Mouse (Mus musculus): ENCODE measurements at regions not wholly inside any gene's neighbourhood (a gene's known extent, or its start where the extent isn't known, plus 50 kb on each side); places are given as distances from the start of the nearest gene placed in this dataset.

DNA sequence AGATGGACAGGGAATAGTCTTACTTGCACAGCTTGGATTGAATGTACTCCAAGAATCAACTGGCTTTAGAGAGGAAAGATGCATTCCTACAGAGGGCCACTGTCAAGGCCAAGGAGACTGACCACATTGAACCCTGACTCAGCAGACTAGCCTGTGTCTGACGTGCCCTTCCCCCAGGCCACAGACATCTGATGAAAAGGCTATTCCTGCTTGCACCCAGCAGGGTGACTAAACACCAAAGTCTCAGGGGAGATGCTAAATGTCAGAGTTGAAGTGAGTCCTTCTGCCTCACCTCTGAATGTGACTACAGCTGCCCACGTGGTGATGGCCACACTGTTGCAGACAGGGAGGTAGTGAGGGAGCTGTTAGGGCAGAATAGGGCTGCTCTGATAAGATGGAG, 140.2 kb upstream of the Fggy start:
- peak; percentile 41 for DNase-seq

DNA sequence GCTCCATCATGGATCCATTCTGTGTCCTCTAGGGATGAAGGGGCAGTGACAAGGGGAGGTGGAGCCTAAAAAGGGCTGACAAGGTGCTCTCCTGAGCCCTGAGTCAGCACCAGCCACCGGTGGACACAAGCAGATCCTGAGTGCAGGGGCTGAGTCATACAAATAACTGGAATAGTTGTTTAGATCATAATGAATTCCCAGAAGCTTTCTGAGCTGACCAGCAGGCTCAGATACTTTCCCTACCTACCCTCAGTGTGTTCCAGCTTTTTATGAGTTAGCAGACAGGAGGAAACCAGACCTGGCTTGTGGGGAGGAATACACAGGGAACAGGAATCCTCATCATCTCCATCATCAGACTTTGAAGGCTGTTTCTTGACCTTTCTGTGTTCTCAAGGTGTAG, 130.7 kb upstream of the Fggy start:
- no peak for DNase-seq

DNA sequence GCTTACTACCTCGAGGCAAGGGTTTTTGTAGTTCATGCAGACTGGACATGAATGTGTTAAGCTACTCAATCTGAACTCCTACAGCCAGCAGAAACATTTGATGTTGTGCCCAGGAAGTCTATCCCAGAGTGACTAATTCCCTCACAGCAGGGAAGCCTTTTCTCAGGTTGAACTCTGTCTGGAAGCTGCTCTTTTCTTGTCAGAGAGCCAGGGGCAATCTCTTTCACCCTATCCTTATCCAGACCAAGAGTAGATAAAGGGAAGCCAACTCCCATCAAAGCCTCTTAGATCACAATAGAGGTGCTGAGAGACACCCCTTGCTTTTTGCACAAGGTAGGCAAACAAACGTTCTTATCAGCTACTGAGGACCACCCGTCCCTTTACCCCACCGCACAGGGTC, 122.8 kb upstream of the Fggy start:
- DNase-seq, result no peak

DNA sequence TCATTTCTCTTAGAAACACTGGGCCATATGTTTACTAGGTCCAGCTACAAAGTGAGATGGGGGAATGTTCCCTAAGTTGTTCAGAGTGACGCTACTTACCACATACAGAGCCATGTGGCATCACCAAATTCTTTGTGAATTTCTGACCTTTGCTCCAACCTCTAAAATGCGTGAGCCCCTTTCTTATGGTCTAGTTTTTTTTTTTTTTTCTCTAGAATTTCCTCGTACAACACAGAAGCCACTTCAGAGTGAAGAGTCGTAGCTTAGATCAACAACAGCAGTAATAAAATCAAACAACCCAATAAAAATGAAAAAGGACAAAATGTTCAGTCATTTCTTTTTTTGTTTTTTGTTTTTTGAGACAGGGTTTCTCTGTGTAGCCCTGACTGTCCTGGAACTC, 122.2 kb upstream of the Fggy start:
- DNase-seq, result no peak

DNA sequence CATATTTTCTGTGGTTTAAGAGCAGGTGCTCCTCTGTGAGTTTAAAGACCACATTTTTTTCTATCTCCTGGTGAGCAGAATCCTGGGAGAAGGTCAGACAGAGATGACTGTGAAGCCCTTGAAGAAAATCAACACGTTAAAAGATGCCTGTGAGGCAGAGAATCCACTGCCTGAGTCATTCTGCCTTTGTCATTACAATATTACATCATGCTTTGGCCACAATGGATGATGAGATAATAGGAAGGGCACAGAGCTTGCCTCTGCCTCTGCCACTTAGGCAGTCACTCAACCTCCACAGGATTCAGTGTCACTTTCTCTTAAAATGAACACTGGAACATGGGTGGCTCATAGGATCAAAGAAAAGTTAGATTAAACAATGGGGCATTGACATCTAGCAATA, 117.5 kb upstream of the Fggy start:
- DNase-seq, result no peak

DNA sequence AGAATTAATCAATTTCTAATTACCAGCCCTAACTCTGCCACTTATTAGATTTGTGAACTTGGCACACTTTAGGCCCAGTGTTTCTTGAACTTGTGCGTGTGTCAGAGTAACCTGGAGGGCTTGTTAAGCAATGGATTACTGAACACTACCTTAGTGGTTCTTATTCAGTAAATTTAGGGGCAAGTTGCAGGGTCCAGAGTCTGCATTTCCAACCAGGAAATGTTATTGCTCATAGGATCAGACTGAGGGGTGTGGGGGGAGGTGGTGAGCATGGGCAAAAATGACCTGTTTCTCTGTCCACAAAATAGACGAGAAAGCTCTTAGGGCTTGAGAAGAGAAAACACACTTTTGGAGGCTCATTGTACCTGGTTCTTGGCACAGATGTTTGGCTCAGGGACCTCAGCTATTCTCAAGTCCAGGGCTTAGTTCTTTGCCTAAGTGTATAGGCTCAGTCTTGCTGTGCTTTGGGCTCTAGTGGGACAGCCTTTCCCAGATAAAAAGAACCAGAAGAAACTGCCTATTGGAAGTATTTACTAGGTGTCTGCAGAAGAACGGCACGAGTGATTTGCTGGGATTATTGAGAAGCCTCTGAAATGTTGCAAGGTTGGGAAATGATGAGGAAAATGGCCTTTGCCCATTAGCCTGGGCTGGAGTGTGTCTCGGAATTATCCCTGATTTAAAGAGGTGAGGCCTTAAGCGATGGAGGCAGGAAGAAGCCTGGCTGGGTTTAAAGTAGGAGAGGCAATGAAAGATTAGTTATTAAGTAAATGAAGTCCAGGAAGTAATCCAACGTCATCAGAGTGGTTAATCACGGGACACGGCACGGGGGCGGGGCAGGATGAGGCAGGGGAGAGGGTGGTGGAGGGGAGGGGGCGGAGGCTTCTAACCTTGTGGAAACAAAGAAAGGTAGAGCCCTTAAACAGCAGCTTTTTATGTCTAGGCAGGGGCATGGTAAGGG, 113.2 kb upstream of the Fggy start:
- DNase-seq, result peak; percentile 88

DNA sequence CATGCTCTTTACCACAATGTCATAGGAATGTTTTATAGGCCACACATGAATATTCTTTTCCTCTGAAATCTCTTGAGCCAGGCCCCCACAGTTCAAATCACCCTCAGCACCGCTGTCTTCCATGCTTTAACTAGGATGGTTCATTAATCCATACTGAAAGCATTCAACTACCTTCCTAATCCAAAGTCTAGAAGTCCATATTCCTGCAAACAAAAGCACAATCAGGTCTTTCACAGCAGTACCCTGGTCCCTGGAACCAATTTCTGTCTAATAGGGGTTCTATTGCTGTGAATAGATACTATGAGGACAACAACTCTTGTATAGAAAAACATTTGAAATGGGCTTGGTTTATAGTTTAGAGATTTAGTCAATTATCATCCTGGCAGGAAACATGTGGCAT, 107.0 kb upstream of the Fggy start:
- DNase-seq, result no peak

DNA sequence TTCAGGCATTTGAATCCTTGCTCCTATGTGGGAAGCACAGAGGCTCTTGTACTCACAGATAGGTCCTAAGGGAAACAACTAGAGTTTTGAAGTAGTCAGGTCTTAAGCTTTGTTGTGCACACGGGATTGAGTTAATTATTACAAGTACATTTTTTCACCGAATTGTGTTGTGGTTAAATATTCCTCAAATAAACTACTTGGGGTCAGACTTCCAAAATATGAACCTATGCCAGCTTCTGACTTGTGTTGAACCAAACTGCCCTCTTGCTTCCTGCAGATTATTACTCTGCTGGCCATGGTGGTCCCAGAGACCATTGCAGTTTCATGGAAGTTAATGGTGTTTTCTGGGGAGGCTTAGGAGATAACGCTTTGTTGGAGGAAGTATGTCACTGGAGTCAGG, 105.5 kb upstream of the Fggy start:
- peak; percentile 33 for DNase-seq

DNA sequence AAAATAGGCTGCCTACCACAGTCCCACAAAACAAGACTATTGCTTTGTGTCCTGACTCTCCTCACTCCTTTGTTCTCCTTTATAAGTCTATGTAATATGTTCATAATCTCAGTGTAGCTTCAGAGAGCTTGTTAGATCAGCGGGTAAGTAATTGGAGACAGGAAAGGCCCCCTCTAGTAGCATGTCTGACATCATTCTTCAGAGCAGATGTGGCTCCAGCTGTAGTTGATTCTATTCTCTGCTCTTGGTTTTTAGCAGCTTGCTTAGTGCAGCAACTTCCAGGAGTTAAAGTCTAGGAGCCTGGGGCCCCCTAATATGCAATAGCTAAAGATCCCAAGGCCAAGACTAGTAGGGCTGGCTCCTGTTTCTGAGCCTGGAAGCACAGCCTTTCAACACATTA, 101.0 kb upstream of the Fggy start:
- no peak for DNase-seq

DNA sequence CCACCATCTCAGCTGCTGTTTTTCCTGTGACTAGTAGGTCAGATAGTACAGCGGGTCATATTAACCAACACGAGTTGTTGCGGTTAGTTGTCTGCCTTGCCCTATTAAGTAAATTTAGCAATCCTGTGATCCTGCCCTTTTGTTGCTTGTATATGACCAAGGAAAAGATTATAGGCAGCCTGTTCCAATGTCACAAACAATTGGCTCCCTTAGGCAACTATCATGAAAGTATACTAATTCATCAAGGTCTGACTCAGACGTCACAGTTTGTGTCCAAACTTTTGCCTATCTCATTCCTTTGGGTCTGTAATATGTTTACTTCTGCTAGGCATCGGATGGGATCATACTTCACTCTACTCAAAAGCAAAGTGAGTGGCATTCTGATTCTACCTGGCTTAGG, 100.4 kb upstream of the Fggy start:
- DNase-seq, result no peak

DNA sequence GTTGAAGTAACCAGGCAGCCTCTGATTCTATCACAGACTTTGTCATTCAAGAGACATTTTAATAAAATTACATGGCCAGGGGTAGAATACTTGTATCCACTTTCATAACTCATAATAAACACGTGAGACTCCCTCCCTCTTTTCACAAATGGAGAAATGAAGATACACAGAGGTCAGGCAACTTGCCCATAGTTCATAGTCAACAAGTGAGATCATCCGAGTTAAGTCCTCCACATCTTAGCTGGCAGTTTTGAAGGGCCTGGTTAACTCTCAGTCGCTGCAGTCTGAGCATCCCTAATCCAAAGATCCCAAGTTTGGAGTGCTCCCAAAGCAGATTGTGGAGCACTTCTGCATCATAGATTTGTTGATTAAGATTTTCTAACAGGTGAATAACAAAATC, 94.8 kb upstream of the Fggy start:
- no peak for DNase-seq

DNA sequence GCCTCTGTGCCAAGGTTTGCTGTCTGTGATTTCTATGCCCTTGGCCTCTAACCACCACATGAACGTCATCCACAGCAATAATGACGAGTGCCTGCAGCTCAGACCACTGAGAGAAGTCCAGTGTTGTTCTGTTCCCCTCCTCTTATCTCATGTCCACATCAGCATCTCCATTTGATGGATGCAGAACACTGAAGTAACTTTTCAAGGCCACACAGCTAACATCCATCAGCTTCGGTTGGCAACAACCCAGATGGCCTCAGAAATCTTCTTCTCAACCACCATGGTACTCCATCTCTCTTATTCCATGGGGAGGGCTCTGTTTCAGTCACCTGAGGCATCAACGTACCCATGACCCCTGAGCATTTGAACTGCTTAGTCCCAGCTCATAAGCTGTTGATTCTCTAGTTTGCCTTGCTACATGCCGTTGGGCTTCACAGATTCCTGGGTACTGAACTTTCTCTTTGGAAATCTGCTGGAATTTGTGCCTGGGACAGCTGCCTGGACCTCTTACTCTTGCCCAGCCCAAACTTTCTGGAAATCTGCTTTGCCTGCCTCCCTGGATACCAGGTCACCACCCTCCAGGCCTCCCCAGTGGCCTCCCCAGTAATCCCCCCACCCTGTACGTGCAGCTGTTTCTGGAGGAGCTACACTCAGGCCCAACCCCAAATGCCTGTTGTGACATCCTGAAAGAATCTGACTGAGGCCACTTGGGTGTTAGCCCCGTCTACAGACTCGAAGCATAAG, 94.1 kb upstream of the Fggy start:
- no peak for DNase-seq

DNA sequence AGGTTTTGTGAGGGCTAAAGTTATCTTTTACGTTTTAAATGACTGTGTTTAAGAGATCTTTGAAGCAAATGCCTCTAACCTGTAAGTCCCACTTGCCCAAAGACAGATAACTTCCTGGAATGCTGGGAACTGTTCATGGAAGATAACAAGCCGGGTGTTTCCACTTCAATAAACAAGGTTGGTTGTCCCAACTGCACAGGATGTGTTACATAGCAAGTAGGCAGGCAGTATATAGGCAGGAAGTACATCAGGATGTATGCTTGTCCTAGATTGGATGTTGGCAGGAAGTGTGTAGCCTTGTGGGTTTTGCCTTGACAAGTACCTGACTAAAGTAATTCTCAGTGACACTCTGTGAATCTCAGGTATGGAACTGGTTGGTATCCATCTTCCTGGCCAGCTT, 90.7 kb upstream of the Fggy start:
- no peak for DNase-seq

DNA sequence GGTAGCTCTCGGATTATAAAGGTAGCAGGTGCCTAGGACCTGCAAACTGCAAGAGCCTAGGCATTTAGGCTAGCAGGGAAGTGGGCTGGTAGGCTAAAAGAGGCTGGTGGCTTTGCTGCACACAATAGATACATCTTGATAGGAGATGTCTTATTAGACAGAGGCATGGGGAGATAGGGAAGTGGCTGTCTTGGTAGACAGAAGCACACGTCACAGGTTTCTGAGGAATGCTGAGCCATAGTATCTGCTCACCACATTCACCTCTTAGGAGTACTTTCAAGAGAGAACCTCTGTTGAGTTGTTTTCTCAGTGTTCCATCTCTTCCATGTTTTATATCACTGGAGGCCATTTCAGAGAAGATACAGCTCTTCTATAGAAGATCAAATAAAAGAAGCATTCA, 89.8 kb upstream of the Fggy start:
- no peak for DNase-seq

DNA sequence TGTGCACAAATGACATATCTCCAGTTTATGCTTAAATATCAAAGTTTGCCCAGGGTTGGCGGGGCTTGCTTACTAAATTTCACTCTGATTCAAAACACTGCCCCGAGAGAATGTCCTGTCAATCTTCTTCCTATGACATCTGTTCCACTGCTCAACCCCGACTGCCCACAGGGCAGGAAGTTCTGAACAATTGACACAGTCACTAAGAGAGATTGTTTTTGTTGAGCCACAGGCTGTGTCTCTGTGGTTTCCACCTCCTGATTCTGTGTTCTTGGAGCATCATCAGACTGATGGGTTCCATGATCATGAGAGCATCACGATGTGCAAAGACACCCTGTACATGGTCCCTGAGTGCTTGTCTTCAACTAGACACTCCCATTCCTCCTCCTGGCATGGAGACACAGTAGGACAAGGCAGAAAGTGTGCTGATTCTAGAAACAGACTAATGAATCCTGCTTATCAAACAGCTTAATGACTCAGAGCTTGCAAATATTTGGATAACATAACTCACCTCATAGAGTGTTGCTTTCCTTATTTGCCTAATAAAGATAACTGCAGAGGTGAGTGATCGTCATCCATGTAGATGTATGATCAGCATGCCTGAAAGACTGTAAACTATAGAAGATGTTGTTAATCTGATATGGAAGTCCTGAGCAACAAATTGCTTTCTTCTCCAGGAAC, 82.4 kb upstream of the Fggy start:
- no peak for DNase-seq

DNA sequence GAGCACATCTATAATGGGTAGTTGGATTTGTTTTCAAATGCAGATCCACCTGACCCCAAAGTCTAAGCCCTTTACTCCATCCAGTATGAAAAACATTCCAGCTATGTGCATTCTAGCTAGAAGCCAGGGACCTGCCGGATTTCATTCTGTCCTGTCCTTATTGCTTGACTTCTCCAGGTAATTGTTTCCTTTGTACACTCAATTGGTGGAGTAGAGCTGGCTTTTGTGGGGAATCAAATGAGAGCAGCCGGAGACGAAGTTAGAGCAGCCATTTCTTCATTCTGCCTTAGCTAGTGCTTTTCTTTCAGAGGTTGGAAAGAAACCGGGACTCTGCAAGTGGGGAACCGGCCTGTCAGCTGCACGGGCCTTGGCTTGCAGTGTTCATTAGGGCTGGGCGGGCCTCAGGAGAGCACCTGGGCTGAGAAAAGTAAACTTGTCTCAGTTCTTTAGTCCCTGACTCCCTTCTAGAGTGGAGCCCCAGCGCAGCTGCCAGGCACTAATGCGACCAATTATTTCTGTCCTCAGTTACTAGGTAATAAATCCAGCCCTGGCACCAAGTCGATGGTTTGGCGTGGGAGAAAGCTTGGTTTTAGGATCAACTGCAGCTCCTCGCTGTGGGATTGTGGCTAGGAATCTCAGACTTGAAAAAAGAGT, 81.1 kb upstream of the Fggy start:
- no peak for DNase-seq

DNA sequence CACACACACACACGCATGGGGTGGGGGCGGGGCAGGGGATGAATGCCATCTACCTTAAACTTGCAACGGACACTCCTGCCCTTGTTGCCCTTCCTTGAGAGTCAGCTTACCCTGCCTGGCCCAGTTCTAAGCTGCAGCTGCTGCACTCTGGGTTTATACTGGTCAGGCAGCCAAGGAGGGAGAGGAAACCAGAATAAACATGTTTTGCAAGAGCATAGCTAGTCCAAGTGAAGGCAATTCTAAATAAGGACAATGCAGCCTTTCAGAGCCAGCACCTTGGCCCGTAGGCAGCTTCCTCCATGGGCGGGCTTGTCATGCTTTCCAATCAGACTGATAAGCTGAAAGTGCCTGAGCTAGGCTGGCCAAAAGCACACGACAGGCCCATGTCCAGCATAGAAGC, 73.7 kb upstream of the Fggy start:
- DNase-seq, result peak; percentile 48

DNA sequence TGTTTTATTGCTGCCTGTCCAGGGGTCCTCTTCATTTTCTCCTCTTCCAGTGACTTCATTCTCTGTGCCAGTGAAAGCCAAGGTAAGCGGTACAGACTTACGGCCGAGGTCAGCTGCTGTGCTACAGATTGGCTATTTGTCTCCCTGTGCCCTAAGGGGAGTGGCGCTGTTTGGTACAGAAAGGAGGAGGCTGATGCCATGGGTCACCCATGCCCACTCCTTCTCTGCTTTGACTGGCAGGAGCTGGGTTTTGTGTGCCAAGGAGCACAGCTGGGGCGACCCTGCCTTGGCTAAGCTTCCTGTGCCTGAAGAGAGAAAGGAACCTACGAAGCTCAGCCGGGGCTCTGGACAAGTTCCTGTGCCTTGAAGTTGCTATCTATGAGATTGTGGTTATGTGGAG, 70.0 kb upstream of the Fggy start:
- no peak for DNase-seq

DNA sequence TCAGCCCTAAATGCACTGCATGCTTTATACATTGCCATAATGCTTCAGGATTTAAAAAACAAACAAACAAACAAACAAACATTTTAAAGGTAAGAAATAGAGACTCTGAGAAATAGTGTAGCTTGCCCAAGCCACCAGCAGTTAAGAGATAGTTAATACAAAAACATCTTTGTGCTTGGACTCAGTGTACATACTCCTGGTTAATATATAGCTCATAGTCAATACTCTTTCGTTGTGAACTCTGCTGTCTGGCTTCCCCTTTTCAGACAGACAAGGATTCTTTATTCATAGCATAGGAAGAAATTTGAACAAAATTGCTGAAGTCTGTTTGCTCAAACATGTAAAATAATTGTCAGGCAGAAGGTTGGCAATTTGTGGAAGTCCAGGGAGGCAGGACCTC, 69.3 kb upstream of the Fggy start:
- DNase-seq, result no peak

DNA sequence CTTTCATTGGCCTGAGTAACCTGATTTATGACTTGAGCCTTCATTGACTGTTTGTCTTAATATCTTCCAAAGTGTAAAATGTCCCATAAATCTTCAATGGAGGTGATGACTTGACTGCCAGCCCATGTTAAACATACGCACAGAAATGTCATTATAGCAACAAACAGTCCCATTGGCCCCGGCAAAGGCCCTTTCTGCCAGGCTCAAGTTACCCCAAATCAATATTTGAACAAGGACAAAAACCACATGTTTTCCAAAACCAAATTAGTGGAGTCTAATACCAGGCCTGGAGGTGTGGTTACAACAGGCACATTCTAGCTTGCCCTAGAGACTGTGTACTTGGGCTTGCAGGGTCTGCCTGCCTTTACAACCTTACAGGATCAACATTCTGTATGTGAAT, 68.2 kb upstream of the Fggy start:
- no peak for DNase-seq

DNA sequence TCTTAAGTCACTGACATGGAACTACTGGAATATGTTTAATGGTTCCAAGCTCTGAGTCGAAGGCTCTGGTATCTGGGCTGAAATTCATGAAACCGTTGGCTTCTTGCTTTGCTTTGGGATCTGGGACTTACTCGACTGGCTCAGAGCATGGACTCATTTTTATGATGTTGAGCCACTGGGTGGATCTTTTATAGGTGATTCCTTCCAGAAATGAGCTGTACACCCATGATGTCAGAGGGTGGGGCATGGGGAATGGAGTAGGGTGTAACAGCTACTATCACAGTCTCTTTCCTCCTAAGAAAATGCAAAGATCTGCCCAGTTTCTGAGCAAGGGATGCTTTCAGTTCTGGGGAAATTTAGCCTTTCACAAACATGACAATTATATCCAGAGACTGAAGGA, 57.0 kb upstream of the Fggy start:
- no peak for DNase-seq

DNA sequence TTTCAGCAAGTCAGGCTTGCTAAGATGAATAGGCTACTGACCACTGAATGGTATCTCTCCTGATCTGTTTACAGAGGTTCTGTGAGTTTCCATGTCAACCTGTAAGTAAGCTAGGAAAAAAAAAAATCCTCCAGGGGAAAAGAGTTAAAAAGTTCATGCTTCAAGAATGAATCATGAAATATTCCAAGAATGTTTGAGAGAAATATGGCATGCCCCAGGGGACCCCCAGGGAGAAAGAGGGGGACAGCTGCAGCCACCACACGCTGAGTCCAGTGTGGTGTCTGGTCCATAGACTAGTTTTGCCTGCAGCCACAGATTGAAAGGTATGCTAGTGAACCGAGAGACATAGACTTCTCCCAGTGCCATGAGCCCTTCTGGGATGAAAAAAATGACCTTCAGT, 56.1 kb upstream of the Fggy start:
- DNase-seq, result no peak

All from kidney, adult 11 months (tissue).